Mouse (Mus musculus): ENCODE measurements around the gene Gse1.

GRCm38 (mm10) chr8:120230081-120230480, 1.8 kb downstream of the Gse1 start:
- TF ChIP-seq CTCF (IDR thresholded peaks at IDR 0.05; ENCODE audit: extremely low read depth, insufficient read length, insufficient replicate concordance, low read depth, low read length), result no peak
- TF ChIP-seq POLR2A (IDR thresholded peaks at IDR 0.05; ENCODE audit: low read depth, low read length), result no peak
